Mouse (Mus musculus): ENCODE measurements around the gene Hcn4. TPM values are rescaled to one million over a fixed set of nuclear protein-coding genes. Genes with fewer than 3 reads are reported as not detected.
A peak's percentile ranks its signal among the peaks of the same experiment; 100 is the strongest.

Gene Hcn4
- polyA plus RNA-seq, 1 experiment from 2014 or later = 0.10 TPM

GRCm38 (mm10) chr9:58838504-58838903 lies 15.3 kb downstream of the Hcn4 start:
- Histone ChIP-seq H3K9me3 (replicated peaks; ENCODE audit: control insufficient read depth, low read length) (no peaks in the 10 kb centered on the region), H3K27me3 (ENCODE audit: control insufficient read depth, insufficient read depth, low read length) (no peaks in the 10 kb centered on the region), H3K9ac (ENCODE audit: low read length) (no peak overlapping the region), H3K4me2 (ENCODE audit: low read depth, low read length) (no peak overlapping the region), H3K4me3 (replicated peaks; ENCODE audit: low read length) (no peak overlapping the region), H3K27ac (ENCODE audit: low read length) (no peak overlapping the region), H3K4me1 (ENCODE audit: control insufficient read depth, insufficient read depth, low read length) (no peaks in the 10 kb centered on the region), H3K36me3 (ENCODE audit: control insufficient read depth, insufficient read depth, low read length) (no peaks in the 10 kb centered on the region)
- 84% methylated on average over 5 of the region's 5 CpGs for WGBS
- ATAC-seq (ENCODE audit: insufficient read depth, low FRiP score) = no peak

GRCm38 (mm10) chr9:58841655-58842054 lies 18.4 kb downstream of the Hcn4 start:
- Histone ChIP-seq H3K4me3 (replicated peaks; ENCODE audit: low read length) (no peak overlapping the region), H3K9me3 (replicated peaks; ENCODE audit: control insufficient read depth, low read length) (no peaks in the 10 kb centered on the region), H3K27ac (ENCODE audit: low read length) (no peak overlapping the region), H3K4me2 (ENCODE audit: low read depth, low read length) (no peak overlapping the region), H3K27me3 (ENCODE audit: control insufficient read depth, insufficient read depth, low read length) (no peaks in the 10 kb centered on the region), H3K4me1 (ENCODE audit: control insufficient read depth, insufficient read depth, low read length) (no peaks in the 10 kb centered on the region), H3K9ac (ENCODE audit: low read length) (no peak overlapping the region), H3K36me3 (ENCODE audit: control insufficient read depth, insufficient read depth, low read length) (no peaks in the 10 kb centered on the region)
- 15% methylated on average over 6 of the region's 6 CpGs for WGBS
- no peak for ATAC-seq (ENCODE audit: insufficient read depth, low FRiP score)

DNA sequence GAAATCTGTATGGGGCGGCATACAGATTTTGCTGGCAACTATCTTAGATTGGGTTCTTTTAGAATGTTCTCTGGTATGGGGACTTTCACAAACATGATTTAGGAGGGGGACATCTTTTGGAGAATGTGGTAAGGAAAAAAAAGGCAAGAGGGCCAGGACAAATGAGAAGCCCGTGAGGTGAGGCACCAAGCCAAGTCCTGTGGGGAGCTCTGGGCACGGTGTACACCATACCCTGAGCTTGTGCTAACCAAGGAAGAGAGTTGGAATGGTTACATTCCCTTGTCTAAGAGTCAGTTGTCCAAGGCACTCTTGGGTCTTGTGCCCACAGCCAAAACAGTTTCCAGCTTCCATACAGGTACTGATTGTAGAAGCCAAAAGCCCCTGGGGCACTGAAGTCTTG lies 21.4 kb downstream of the Hcn4 start:
- Histone ChIP-seq H3K9ac (ENCODE audit: low read length) (no peak overlapping the region), H3K4me3 (replicated peaks; ENCODE audit: low read length) (no peak overlapping the region), H3K36me3 (ENCODE audit: control insufficient read depth, insufficient read depth, low read length) (no peaks in the 10 kb centered on the region), H3K4me2 (ENCODE audit: low read depth, low read length) (no peak overlapping the region), H3K4me1 (ENCODE audit: control insufficient read depth, insufficient read depth, low read length) (no peaks in the 10 kb centered on the region), H3K27ac (ENCODE audit: low read length) (no peak overlapping the region), H3K9me3 (replicated peaks; ENCODE audit: control insufficient read depth, low read length) (no peaks in the 10 kb centered on the region), H3K27me3 (ENCODE audit: control insufficient read depth, insufficient read depth, low read length) (no peaks in the 10 kb centered on the region)
- no peak for ATAC-seq (ENCODE audit: insufficient read depth, low FRiP score)
- 91% methylated on average over 3 of the region's 3 CpGs for WGBS

DNA sequence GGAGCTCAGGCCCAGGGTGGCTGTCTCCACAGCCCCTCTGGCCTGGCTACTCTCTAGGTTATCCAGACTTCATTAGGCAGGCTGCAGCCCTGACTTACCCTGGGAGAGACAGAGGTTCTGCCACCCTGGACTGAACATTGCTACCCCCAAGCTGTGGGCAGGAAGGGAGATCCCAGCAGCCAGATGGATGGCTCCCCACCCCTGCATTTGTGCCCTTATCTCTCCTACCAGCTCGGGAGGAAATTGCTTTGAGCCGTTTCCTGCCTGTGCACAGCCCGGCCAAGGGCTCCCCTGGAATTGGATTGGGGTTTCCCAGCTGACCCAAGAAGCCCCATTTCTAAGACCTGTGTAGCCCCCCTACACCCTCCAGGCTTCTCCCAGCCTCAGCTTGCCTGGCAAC lies 23.8 kb downstream of the Hcn4 start:
- H3K27ac ChIP-seq (ENCODE audit: low read length) = no peak overlapping the region
- 27% methylated on average over 3 of the region's 3 CpGs for WGBS
- no peaks in the 10 kb centered on the region for H3K27me3 ChIP-seq (ENCODE audit: control insufficient read depth, insufficient read depth, low read length)
- no peaks in the 10 kb centered on the region for H3K4me1 ChIP-seq (ENCODE audit: control insufficient read depth, insufficient read depth, low read length)
- H3K4me3 ChIP-seq (replicated peaks; ENCODE audit: low read length) = no peak overlapping the region
- no peak for ATAC-seq (ENCODE audit: insufficient read depth, low FRiP score)
- no peaks in the 10 kb centered on the region for H3K9me3 ChIP-seq (replicated peaks; ENCODE audit: control insufficient read depth, low read length)
- no peak overlapping the region for H3K9ac ChIP-seq (ENCODE audit: low read length)
- H3K4me2 ChIP-seq (ENCODE audit: low read depth, low read length) = no peak overlapping the region
- no peaks in the 10 kb centered on the region for H3K36me3 ChIP-seq (ENCODE audit: control insufficient read depth, insufficient read depth, low read length)

- Histone ChIP-seq H3K9me3 (replicated peaks; ENCODE audit: control insufficient read depth, low read length) (no peaks in the 10 kb centered on the region), H3K4me3 (replicated peaks; ENCODE audit: low read length) (no peak overlapping the region), H3K4me2 (ENCODE audit: low read depth, low read length) (no peak overlapping the region), H3K27ac (ENCODE audit: low read length) (no peak overlapping the region), H3K9ac (ENCODE audit: low read length) (no peak overlapping the region), H3K36me3 (ENCODE audit: control insufficient read depth, insufficient read depth, low read length) (no peaks in the 10 kb centered on the region), H3K27me3 (ENCODE audit: control insufficient read depth, insufficient read depth, low read length) (no peaks in the 10 kb centered on the region), H3K4me1 (ENCODE audit: control insufficient read depth, insufficient read depth, low read length) (no peaks in the 10 kb centered on the region)
- 77% methylated on average over 7 of the region's 7 CpGs for WGBS
- ATAC-seq (ENCODE audit: insufficient read depth, low FRiP score) = no peak
These were observed 24.5 kb downstream of the Hcn4 start for GRCm38 (mm10) chr9:58847676-58848075.

- Histone ChIP-seq H3K36me3 (ENCODE audit: control insufficient read depth, insufficient read depth, low read length) (no peaks in the 10 kb centered on the region), H3K4me1 (ENCODE audit: control insufficient read depth, insufficient read depth, low read length) (no peaks in the 10 kb centered on the region), H3K9ac (ENCODE audit: low read length) (no peak overlapping the region), H3K9me3 (replicated peaks; ENCODE audit: control insufficient read depth, low read length) (no peaks in the 10 kb centered on the region), H3K27ac (ENCODE audit: low read length) (no peak overlapping the region), H3K4me2 (ENCODE audit: low read depth, low read length) (no peak overlapping the region), H3K4me3 (replicated peaks; ENCODE audit: low read length) (no peak overlapping the region), H3K27me3 (ENCODE audit: control insufficient read depth, insufficient read depth, low read length) (no peaks in the 10 kb centered on the region)
- 63% methylated on average over 13 of the region's 13 CpGs for WGBS
- no peak for ATAC-seq (ENCODE audit: insufficient read depth, low FRiP score)
These were observed 26.5 kb downstream of the Hcn4 start for GRCm38 (mm10) chr9:58849576-58850315.

DNA sequence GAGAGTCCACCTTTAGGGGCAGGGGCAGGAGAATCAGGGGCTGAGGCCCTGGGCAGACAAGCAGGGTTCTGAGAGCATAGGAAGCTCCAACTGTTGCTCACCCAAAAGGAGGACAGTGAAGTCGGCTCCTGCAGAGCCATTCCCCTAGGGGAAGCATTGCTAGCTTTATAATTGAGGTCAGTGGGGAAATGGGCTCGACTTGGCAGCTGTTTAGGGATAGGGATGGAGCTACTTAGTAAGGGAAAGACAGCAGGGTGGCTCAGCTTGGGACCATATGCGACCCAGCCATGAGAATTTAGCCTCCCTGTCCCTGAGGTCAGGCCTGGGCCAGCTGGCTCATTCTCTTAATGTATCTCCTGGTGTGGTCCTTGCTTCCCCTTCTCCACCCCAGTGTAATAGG lies 31.7 kb downstream of the Hcn4 start:
- H3K36me3 ChIP-seq (ENCODE audit: control insufficient read depth, insufficient read depth, low read length) = no peaks in the 10 kb centered on the region
- H3K4me1 ChIP-seq (ENCODE audit: control insufficient read depth, insufficient read depth, low read length) = no peaks in the 10 kb centered on the region
- no peak overlapping the region for H3K9ac ChIP-seq (ENCODE audit: low read length)
- H3K27me3 ChIP-seq (ENCODE audit: control insufficient read depth, insufficient read depth, low read length) = no peaks in the 10 kb centered on the region
- 50% methylated on average over 3 of the region's 3 CpGs for WGBS
- no peak overlapping the region for H3K4me3 ChIP-seq (replicated peaks; ENCODE audit: low read length)
- no peak overlapping the region for H3K4me2 ChIP-seq (ENCODE audit: low read depth, low read length)
- H3K27ac ChIP-seq (ENCODE audit: low read length) = no peak overlapping the region
- ATAC-seq (ENCODE audit: insufficient read depth, low FRiP score) = no peak
- no peaks in the 10 kb centered on the region for H3K9me3 ChIP-seq (replicated peaks; ENCODE audit: control insufficient read depth, low read length)

DNA sequence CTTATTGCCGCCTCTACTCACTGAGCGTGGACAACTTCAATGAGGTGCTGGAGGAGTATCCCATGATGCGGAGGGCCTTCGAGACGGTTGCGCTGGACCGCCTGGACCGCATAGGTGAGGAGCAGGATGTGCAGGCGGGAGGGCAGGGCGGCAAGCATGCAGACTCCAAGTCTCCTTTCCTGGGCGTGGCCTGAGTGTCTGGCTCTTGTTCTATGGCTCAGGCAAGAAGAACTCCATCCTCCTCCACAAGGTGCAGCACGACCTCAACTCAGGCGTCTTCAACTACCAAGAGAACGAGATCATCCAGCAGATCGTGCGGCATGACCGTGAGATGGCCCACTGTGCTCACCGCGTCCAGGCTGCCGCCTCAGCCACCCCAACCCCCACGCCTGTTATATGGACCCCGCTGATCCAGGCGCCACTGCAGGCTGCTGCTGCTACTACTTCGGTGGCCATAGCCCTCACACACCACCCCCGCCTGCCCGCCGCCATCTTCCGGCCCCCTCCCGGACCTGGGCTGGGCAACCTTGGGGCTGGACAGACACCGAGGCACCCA lies 35.9 kb downstream of the Hcn4 start:
- WGBS = 27% methylated on average over 30 of the region's 30 CpGs
- no peak for ATAC-seq (ENCODE audit: insufficient read depth, low FRiP score)
- H3K9ac ChIP-seq (ENCODE audit: low read length) = no peak overlapping the region

DNA sequence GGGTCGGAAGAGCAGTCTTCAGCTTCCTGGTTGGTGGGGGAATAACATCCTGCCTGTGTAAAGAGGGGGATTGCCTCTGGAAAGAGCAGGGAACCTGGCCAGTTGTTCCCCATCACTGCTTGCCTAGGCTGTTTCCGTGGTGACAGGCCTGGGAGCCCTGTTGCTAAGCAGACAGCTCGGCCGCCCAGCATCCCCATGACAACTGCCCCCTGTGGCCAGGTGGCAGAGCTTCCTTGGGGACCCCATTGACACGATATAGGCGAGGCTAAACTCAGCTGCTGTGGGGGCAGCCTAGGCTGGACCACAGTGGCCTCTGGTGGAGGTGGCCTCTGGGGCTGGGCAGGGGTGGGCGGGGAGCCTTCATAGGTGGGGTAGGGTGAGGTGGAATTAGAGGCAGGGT lies 40.6 kb downstream of the Hcn4 start:
- Histone ChIP-seq H3K4me2 (ENCODE audit: low read depth, low read length) (no peak overlapping the region), H3K27me3 (ENCODE audit: control insufficient read depth, insufficient read depth, low read length) (no peaks in the 10 kb centered on the region), H3K36me3 (ENCODE audit: control insufficient read depth, insufficient read depth, low read length) (no peaks in the 10 kb centered on the region), H3K9ac (ENCODE audit: low read length) (no peak overlapping the region), H3K4me3 (replicated peaks; ENCODE audit: low read length) (no peak overlapping the region), H3K9me3 (replicated peaks; ENCODE audit: control insufficient read depth, low read length) (no peaks in the 10 kb centered on the region), H3K27ac (ENCODE audit: low read length) (no peak overlapping the region), H3K4me1 (ENCODE audit: control insufficient read depth, insufficient read depth, low read length) (no peaks in the 10 kb centered on the region)
- no peak for ATAC-seq (ENCODE audit: insufficient read depth, low FRiP score)
- 28% methylated on average over 7 of the region's 7 CpGs for WGBS

More for the DNA sequence above, 35.9 kb downstream of the Hcn4 start:
- Histone ChIP-seq H3K4me1 (ENCODE audit: control insufficient read depth, insufficient read depth, low read length) (no peaks in the 10 kb centered on the region), H3K27ac (ENCODE audit: low read length) (no peak overlapping the region), H3K36me3 (ENCODE audit: control insufficient read depth, insufficient read depth, low read length) (no peaks in the 10 kb centered on the region), H3K27me3 (ENCODE audit: control insufficient read depth, insufficient read depth, low read length) (no peaks in the 10 kb centered on the region), H3K4me2 (ENCODE audit: low read depth, low read length) (peak overlapping the region; percentile 40), H3K9me3 (replicated peaks; ENCODE audit: control insufficient read depth, low read length) (no peaks in the 10 kb centered on the region), H3K4me3 (replicated peaks; ENCODE audit: low read length) (no peak overlapping the region)
